8 mouse cellular contexts compared by ENCODE assay signal in genomic region chr2:120866561-120866960, GRCm38 (mm10). TPM values are rescaled to one million over a fixed set of nuclear protein-coding genes. Genes with fewer than 3 reads are reported as not detected.
A peak's percentile ranks its signal among the peaks of the same experiment; 100 is the strongest.
DNase-seq lines count a peak whose midpoint lies in the region; ATAC-seq and TF ChIP-seq lines count a peak whose summit lies in the region.
"Had no signal": no experiment of that assay in that cellular context is flagged by ENCODE, and none has a peak within 500 bp of the region (broad histone marks: within the 10 kb centered on the region; RNA-seq: fewer than 3 reads in every experiment).

No protein-coding gene starts in this region.

- no peak for TF ChIP-seq POLR2A in small intestine, adult 2 months (IDR thresholded peaks at IDR 0.05; ENCODE audit: low read depth, low read length)

- peaks cover 58% of the 10 kb centered on the region for H3K36me3 ChIP-seq in intestine, embryonic 14.5 days (ENCODE audit: control insufficient read depth, insufficient read depth, low read length)
- H3K36me3 ChIP-seq in intestine, embryonic 16.5 days (ENCODE audit: control insufficient read depth, insufficient read depth, low read length), result 0 out of 2 replicates have a peak, but pooled peaks cover 3% of the 10 kb centered on the region
- peaks cover 3% of the 10 kb centered on the region; the same call in 1 of the 2 replicates for H3K36me3 ChIP-seq in limb, embryonic 11.5 days (ENCODE audit: control insufficient read depth, insufficient read depth, low read length)
- H3K36me3 ChIP-seq in small intestine, adult 2 months (ENCODE audit: control insufficient read depth, insufficient read depth, low read length), result peaks cover 33% of the 10 kb centered on the region

- no peak overlapping the region for H3K9ac ChIP-seq in intestine, embryonic 14.5 days (ENCODE audit: low read length)
- no peak overlapping the region for H3K9ac ChIP-seq in intestine, embryonic 16.5 days (ENCODE audit: low read depth, low read length)
- H3K9ac ChIP-seq in limb, embryonic 11.5 days (ENCODE audit: low read length), result no peak overlapping the region
- H3K9ac ChIP-seq: liver, embryonic 15.5 days had no signal

- no peaks in the 10 kb centered on the region for H3K9me3 ChIP-seq in intestine, embryonic 14.5 days (ENCODE audit: control insufficient read depth, low read length)
- H3K9me3 ChIP-seq in intestine, embryonic 16.5 days (ENCODE audit: control insufficient read depth, low read length), result no peaks in the 10 kb centered on the region
- H3K9me3 ChIP-seq in limb, embryonic 11.5 days (ENCODE audit: control insufficient read depth, low read length), result no peaks in the 10 kb centered on the region
- H3K9me3 ChIP-seq: liver, embryonic 15.5 days had no signal

- no peak overlapping the region for H3K4me3 ChIP-seq in intestine, embryonic 14.5 days (ENCODE audit: low read depth, low read length)
- H3K4me3 ChIP-seq in intestine, embryonic 16.5 days (ENCODE audit: low read length), result no peak overlapping the region
- no peak overlapping the region for H3K4me3 ChIP-seq in limb, embryonic 11.5 days (ENCODE audit: low read depth, low read length)
- no peak overlapping the region for H3K4me3 ChIP-seq in small intestine, adult 2 months (ENCODE audit: low read depth, low read length)
- H3K4me3 ChIP-seq: liver, embryonic 15.5 days had no signal

- 0 out of 2 replicates have a peak, but pooled peaks have one; percentile 36 for ATAC-seq in intestine, embryonic 14.5 days (replicated peaks; ENCODE audit: low FRiP score, low TSS enrichment, low read depth)
- ATAC-seq in intestine, embryonic 16.5 days, result no peak
- ATAC-seq in limb, embryonic 11.5 days (ENCODE audit: insufficient number of reproducible peaks, low FRiP score, low TSS enrichment, low read depth), result no peak

- H3K27me3 ChIP-seq in intestine, embryonic 14.5 days (replicated peaks; ENCODE audit: control insufficient read depth, insufficient read depth, low read length), result no peaks in the 10 kb centered on the region
- H3K27me3 ChIP-seq in intestine, embryonic 16.5 days (replicated peaks; ENCODE audit: control insufficient read depth, insufficient read depth, low read length), result no peaks in the 10 kb centered on the region
- H3K27me3 ChIP-seq in limb, embryonic 11.5 days (ENCODE audit: control insufficient read depth, insufficient read depth, low read length), result no peaks in the 10 kb centered on the region
- H3K27me3 ChIP-seq in small intestine, adult 2 months (ENCODE audit: control insufficient read depth, insufficient read depth, low read length), result no peaks in the 10 kb centered on the region
- H3K27me3 ChIP-seq: liver, embryonic 15.5 days had no signal

- no peak overlapping the region for H3K27ac ChIP-seq in intestine, embryonic 14.5 days (ENCODE audit: low read depth)
- H3K27ac ChIP-seq in intestine, embryonic 16.5 days (ENCODE audit: low read length), result no peak overlapping the region
- no peak overlapping the region for H3K27ac ChIP-seq in limb, embryonic 11.5 days (replicated peaks; ENCODE audit: low read depth, low read length)
- no peak overlapping the region for H3K27ac ChIP-seq in small intestine, adult 2 months (ENCODE audit: insufficient read depth, low read depth, low read length)
- H3K27ac ChIP-seq: liver, embryonic 15.5 days had no signal

- WGBS in intestine, embryonic 14.5 days, result 32% methylated on average over 1 of the region's 1 CpGs
- WGBS in intestine, embryonic 16.5 days, result 36% methylated on average over 1 of the region's 1 CpGs
- 25% methylated on average over 1 of the region's 1 CpGs for WGBS in limb, embryonic 11.5 days
- WGBS in small intestine, adult 2 months, result 0% methylated on average over 1 of the region's 1 CpGs

- TF ChIP-seq CTCF in small intestine, adult 2 months (IDR thresholded peaks at IDR 0.05; ENCODE audit: extremely low read depth, insufficient read length, insufficient replicate concordance, low read depth, low read length), result peak; percentile 70; the same call in 1 of the 2 replicates

- H3K4me1 ChIP-seq in intestine, embryonic 14.5 days (replicated peaks; ENCODE audit: control insufficient read depth, insufficient read depth, low read length), result no peaks in the 10 kb centered on the region
- no peaks in the 10 kb centered on the region for H3K4me1 ChIP-seq in intestine, embryonic 16.5 days (ENCODE audit: control insufficient read depth, insufficient read depth, low read length)
- H3K4me1 ChIP-seq in limb, embryonic 11.5 days (ENCODE audit: control insufficient read depth, insufficient read depth, low read length), result no peaks in the 10 kb centered on the region
- H3K4me1 ChIP-seq in small intestine, adult 2 months (ENCODE audit: control insufficient read depth, insufficient read depth, insufficient read length, low read length), result no peaks in the 10 kb centered on the region
- H3K4me1 ChIP-seq: liver, embryonic 15.5 days had no signal

- no peak overlapping the region for H3K4me2 ChIP-seq in intestine, embryonic 14.5 days (ENCODE audit: low read length)
- no peak overlapping the region for H3K4me2 ChIP-seq in intestine, embryonic 16.5 days (ENCODE audit: low read depth, low read length)
- no peak overlapping the region for H3K4me2 ChIP-seq in limb, embryonic 11.5 days (ENCODE audit: low read depth, severe bottlenecking)
- H3K4me2 ChIP-seq: liver, embryonic 15.5 days had no signal

- DNase-seq in intestine, embryonic 14.5 days (ENCODE audit: low spot score), result peak; percentile 62
- DNase-seq in urinary bladder, postnatal 14 days (ENCODE audit: low spot score), result peak; percentile 25
- DNase-seq in urinary bladder, postnatal 4 days (ENCODE audit: low spot score in 2 of 2), result no peak
- DNase-seq in brain, adult 2 months (ENCODE audit: low read depth, low spot score), result peak; percentile 77
- DNase-seq in limb, embryonic 11.5 days (ENCODE audit: low spot score), result peak; percentile 46

RNA-seq across cellular contexts. Expression of gene Ttbk2, which starts 16.2 kb away (rescaled TPM):
- 4.5 and 4.9 TPM in 2 replicates for polyA plus RNA-seq in intestine, embryonic 14.5 days (2014; fragmentation: Nextera tagmentation; extraction: Ambion mirVana)
- 1.4 and 1.6 TPM in 2 replicates for polyA plus RNA-seq in intestine, embryonic 16.5 days (2015; fragmentation: Nextera tagmentation; extraction: Ambion mirVana)
- polyA plus RNA-seq in limb, embryonic 11.5 days (2014; fragmentation: Nextera tagmentation; extraction: Ambion mirVana), result 5.9 and 7.1 TPM in 2 replicates
- polyA plus RNA-seq in small intestine, adult 2 months (2012; rRNA removed), result 1.5 and 1.6 TPM in 2 replicates

RNA-seq across cellular contexts. Expression of gene Cdan1, which starts 16.6 kb away (rescaled TPM):
- 7.2 and 8.8 TPM in 2 replicates for polyA plus RNA-seq in intestine, embryonic 14.5 days (2014; fragmentation: Nextera tagmentation; extraction: Ambion mirVana)
- polyA plus RNA-seq in intestine, embryonic 16.5 days (2015; fragmentation: Nextera tagmentation; extraction: Ambion mirVana), result 3.6 and 4.1 TPM in 2 replicates
- polyA plus RNA-seq in limb, embryonic 11.5 days (2014; fragmentation: Nextera tagmentation; extraction: Ambion mirVana), result 6.8 and 8.1 TPM in 2 replicates
- 12.9 and 19.8 TPM in 2 replicates for polyA plus RNA-seq in small intestine, adult 2 months (2012; rRNA removed)

Comparison
In these comparisons a context has a peak if more than half of its experiments do, and no peak if none do; other contexts are left out.
1. DNase-seq: peak in intestine, embryonic 14.5 days (single experiment), urinary bladder, postnatal 14 days (single experiment), brain, adult 2 months (single experiment) and limb, embryonic 11.5 days (single experiment); none in urinary bladder, postnatal 4 days (0 of 2).